Mouse (Mus musculus) spleen, postnatal 4 days (tissue): ENCODE data around the gene Cpb1.
A peak's percentile ranks its signal among the peaks of the same experiment; 100 is the strongest.

Source experiments
- DNase-seq, 2 experiments: peaks; one replicate each; pipeline ENCODE4 v3.0.0; 2022; ENCODE audit warnings: low spot score in 2 of 2

Gene Cpb1

DNA sequence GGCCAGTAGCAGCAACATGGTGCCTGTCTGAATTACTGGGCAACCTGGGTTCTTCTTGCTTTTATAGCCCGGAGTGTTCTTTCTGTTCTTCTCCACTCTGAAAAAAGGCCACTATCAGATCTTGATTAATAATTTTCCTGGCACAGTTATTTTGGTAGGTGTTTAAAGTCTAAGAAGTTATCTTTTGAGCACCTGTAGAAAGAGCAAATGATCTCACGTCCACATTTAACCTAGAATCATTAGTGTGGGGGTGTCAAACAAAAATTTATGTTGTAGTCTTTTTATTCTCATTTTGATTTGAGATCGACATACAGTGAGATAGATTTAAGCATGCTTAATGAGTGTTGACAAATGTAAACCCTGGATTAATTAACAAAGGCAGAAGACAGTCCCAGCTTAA is at the start of gene Cpb1:
Gene Cpb1, minus strand, starts transcription at position 101 of the 400 bp plus-strand sequence.
- no peak for DNase-seq

DNA sequence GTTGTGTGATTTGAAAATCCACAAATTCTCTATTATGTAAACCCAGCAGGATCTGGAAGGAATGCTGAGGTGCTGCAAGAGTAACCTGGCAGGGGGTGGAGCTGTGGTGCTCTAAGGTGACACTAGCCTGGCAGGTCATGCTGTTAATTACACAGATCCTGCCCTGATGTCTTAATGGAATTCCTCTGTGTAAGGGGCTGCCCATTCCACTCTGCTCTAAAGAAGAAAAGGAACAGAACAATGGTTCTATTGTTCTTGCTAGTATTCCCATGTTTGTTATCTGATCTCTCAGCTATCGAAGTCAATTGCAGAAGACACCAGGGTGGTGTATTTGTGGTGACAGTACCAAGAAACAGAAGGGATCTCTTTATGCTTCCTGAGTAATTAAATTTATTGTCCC is 41.7 kb upstream of the Cpb1 start:
- DNase-seq = no peak

DNA sequence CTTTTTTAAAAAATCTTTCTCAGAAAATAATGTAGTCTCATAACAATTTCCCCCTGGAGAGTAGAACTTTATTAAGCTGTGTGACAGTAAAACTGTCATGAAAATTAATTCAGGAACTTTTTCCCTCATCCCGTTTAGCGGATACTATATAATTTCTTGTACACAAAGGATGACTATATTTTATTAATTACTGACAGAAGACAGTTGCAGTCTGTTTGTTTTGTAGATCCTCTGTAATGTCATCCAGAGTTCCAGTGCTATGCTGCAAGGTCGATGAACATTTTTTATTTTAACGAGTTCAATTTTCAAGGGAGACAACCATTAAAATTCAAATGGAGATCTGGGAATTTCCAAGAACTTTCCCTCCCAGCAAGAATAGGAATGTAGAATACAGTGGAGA is 33.6 kb upstream of the Cpb1 start:
- no peak for DNase-seq

DNA sequence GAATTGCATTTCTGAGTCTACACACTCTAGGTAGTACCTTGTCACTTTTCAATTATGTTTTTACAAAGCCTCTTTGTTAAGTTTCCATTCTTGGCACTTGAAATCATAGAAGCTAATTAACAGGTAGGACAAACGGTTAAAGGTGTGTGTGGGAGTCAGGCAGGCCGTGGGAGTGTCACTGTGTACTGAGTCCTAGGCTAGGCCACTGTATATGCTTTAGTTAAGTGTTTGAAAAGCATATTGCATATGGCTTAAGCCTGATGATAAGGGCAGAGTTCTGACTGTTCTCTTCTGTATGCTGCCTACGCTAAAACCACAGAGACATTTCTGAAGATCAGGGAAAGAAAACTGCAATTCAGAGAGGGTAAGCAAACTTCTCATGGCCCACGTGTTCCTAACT is 31.7 kb upstream of the Cpb1 start:
- no peak for DNase-seq

DNA sequence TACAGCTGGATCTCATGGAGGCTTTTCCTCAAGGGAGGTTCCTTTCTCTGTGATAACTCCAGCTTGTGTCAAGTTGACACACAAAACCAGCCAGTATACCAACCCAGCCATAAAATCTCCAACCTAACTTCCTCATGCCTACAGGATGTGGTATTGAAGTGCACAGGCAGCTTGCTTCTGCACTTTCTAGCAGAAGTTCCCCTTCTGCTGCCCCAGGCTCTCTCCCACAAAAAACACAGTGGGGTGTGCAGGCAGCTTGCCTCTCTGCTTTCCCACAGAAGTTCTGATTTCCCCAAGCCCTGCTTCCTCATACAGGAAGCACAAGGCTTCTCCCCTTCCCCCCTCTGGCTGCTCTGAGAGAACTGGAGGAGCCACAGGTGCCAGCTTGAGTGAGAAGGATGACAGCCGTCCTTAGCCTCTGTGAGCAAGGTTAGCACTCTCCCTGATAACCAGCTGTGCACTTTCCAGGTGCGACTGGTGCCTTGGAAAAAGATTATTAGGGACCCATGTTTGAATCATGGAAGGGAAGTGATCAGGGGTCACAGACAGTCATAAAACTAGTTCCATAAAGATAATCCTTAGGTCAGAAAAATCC is 29.3 kb upstream of the Cpb1 start:
- DNase-seq = no peak

DNA sequence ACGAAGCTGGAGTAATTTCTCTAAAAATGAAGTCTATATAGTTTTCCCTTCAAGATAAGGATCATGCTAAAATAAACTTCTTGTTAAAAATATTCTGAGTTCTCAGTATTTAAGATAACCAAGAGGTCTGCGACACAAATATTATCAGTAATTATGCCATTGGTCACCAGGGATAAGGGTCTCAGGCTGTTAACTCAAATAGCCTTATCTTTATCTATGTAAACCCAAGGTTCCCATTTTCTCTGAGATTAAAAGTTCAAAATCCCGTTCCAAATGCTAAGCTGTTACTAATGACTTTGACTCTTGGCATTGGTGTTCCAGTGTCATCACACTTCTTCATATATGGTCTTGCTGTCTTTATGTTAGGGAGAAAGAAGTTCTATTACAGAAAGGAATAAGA is 20.0 kb upstream of the Cpb1 start:
- no peak for DNase-seq

DNA sequence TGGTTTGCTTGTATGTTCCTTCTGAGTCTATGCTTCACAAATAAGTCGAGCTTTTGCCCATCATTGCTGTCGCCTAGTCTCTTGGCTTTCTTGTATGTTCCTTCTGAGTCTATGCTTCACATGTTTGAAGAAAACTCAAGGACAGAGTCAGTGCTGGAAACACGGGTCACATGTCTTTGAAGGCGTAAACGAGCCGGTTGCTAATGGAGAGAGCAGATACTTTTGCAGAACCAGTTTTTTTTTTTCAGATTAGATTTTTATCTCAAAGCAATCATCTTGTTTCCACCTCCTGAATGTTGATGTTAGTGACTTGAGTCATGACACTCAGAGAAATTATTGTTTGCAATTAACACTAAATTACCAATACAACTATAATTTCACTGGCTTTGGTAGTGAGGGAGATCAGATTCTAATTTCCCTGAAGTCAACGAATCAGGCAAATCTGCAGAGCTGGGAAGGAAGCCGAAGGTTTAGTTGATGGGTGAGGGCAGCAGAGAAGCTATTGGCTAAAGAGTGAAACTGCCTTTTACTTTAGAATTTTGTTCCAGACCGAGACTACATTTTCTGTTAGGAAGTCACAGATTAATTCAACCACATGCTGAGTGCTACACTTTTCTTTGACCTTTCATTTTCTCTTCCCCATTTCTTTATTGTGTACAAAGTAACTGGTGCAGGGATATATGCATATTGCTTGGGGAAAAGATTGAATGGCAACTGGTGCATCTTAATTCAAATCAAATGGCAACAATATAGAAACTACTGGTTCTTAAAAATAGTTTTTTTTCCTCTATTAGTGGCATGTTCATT is 19.2 kb upstream of the Cpb1 start:
- no peak for DNase-seq

DNA sequence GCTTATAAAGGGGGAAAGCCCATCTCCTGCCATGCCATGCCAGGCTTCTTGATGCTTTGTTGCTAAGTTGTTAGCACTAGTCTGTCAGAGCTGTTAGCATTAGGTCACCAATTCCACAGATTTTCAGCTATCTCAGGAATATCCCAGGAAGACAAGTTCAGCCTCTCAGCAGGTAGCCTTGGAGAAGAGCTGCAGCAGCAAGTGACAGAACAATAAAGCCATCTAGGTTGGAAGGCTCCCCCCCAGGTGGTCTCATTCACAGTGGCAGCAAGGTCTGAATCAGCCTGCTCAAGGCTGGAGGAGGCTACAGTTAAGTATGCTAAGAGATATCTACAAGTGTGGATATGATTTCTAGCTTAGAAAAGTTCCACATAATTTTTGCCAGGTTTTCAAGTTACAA is 15.8 kb upstream of the Cpb1 start:
- no peak for DNase-seq

DNA sequence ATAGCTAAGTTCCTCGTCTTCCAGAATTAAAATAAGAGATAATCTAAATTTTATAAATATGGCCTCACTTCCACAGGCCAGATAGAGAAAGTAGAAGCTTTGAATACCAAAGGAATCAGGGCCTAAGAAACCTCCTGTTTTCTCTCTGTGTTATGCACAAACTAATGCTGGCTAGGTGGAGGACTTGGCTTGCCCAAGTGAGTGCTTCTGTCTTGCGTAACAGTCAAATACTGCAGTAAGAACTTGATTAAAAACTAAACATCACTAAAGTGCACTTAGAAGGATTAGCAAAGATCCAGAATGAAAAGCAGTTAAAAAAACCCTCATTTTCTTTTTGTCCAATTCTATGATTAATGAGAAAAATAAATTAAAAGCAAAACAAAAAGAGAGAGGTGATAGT is 13.2 kb upstream of the Cpb1 start:
- DNase-seq = no peak

DNA sequence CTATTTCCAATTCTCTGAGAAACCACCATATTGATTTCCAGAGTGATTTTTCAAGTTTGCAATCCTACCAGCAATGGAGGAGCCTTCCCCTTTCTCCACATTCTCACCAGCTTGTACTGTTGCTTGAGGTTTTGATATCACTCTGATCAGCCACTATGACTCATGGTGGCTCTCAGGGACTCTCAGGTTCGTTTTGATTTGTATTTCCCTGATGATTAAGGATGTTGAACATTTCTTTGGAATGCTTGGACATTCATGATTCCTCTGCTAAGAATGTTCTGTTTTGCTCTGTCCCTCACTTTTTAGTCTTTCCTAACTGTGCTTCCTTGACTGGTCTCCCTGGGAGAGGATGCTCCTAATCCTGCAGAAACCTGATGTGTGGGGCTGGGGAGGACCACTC is 6.3 kb upstream of the Cpb1 start:
- DNase-seq = no peak

DNA sequence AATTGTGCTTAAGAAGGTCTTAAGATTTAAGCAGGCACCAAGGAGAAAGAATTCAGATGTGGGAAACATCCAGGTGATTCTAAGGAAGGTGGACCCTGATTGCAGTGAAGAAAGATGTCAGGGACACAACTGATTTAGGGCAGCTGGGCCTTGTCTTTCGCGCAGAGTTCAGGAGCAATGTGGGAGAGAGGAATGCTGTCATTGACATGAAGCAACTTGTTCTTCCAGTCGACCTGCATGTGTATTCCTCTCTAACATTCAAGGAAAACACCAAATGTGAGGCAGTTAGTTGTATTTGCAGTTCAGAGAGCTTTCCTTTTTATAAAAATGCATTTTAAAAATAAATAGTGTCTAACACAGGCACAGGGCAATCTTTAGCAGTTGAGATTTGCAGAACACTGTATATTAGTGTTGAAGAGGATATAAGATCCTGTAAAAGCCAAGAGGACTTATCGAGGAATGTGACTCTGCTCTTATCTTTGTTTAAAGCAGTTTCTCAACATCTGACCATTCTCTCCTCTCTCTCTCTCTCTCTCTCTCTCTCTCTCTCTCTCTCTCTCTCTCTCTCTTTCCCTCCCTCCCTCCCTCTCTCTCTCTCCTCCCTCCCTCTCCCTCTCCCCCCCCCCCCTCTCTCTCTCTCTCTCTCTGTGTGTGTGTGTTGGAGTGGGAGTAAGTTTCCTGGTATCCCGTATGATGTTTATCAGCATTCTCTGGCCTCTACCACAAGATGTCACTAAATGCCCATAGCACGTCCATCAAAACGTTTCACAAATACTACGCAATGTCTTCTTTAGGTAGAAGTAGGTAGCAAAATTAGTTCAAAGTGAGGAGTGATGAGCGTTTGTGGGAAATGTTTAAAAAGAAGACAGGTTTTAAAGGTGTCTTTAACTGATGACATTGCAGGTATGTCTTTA is 20.7 kb downstream of the Cpb1 start:
- no peak for DNase-seq

DNA sequence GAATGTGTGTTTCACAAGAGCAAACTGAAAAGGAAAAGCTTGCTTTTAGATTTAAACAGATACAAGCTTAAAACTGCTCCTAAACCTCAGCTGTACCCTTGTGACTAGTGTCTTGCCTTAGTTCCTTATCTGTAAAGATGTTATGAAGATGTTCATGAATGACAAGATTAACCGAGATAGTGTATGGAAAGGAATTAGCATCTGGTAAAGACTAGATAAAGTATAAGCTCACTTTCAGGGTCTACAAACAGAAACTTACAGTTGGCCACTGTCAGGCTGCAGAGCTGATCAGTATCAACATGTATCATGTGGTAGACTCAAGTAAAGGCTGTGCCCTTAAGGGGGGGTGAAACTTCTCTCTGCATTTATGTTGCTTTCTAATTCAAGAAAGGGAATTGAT is 31.6 kb downstream of the Cpb1 start:
- no peak for DNase-seq

DNA sequence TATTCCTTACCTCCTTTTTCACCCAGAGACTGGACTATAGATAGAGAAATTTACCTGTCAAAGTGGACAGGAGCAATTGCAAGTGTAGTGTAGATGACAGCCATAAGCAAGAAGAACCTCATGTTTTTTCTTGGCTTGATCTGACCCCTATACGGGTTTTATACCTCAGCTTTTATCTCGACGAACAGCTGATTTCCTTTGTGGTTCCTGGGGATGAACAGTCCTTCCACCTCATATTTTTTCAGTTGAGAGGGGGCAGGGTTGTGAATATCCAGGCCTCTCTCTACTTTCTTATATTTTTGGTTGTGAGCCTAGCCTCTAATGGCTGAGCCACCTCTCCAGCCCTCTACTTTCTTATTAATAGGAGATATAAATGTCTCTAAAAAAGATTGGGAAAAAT is 33.5 kb downstream of the Cpb1 start, which contains the start of gene Cpa3:
Gene Cpa3, minus strand, starts transcription at position 132 of the 400 bp plus-strand sequence.
- no peak for DNase-seq

DNA sequence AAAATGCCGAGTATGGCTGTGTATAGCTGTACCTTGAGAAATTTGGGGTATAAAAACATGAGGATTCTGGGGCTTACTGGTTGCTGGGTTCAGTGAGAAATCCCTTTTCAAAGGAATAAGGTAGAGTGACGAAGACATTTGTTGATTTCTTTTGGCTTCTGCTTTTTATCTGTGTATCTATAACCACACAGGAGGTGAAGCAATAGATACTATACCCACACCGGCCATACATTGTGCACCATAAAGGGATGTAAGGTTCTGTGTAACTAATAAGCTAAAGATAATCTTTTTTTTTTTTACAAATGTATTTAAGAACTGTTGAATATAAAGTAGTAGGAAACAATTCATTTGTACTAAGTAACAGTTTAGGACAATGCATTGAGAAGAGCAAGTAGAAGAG is 35.8 kb downstream of the Cpb1 start:
- DNase-seq = no peak

DNA sequence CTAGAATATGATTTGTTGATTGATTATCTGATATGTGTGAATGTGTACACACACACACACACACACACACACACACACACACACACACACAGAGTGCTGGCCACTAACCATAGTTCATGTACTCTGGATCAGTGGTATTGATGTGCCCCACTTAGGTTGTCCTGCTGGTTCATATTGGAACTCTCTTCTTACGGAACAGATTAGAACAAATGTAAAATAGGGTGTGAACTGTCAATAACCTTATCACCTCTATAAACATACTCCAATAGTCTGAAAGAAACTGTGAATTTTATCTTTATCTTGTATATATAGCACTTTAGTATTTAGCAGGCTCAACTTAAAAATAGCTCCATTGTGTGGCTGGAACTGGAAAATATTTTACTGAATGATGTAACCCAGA is 38.6 kb downstream of the Cpb1 start:
- no peak for DNase-seq

DNA sequence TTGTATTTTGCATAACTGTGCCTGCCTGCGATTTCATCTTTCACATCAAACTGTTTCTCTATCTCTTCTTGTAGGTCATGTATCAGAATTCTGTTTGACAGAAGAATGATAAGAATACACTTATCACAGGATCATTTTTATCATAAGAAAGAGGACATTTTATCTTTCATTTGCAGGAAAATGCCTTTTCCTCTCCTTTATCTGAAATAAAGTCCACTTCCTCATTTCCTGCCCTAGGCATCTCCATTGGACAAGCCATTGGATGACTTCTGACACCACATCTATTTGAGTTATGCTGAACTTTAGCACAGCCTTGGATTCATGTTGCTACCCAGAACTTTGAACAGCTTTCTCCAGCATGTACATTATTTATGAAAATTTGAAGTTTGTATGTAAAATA is 46.5 kb downstream of the Cpb1 start:
- no peak for DNase-seq

DNA sequence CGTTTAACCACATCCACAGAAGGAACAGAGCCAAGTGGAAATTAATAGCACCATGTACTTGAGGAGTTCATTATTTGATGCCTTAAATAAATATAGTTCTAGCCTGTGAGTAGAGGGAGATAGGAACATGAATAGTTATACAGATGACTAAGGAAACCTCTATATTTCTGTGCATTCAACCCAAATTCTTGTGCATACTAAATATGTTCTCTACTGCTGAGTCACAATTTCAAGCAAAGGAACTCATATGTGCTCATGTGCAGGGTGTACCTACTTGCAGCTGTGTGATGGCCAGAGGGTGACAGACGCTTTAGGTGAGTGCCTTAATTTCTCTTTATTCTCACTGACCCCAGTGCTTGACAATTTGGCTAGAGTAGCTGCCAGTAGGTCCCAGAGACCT is 50.1 kb downstream of the Cpb1 start:
- DNase-seq = no peak

DNA sequence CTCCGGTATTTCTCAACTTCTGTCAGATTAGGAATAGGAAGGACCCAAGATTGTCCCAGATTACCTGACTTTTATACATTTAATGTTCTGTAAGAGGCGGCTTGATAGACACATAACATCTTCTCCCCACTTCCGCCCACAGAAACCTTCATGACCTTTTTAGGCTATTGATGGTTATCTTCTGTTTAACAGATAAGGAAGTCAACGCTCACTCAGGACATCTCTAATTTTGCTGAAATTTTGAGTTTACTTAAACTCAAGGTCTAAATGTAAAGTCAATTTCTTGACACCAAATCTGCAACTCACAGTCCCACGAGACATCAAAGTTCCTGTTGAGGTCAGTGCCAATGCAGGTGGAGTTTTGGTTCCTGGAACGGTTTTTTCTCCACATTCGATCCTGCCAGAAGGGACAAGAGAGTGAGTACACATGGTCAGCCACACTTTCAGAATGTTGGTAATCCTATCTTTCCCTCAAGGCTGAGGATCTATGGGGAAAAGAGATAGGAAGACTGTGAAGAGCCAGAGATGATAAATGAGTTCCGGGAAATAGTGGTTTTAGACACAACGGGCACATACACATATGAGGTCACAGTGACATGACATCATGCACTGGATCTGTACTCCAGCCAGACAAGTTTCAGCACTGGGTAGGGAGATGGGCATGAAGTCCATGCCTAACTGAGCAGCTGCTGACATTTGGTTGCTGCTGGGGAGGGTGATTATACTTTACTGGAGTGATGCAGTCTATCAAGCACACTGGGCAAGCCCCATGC is 52.4 kb downstream of the Cpb1 start:
- no peak for DNase-seq

DNA sequence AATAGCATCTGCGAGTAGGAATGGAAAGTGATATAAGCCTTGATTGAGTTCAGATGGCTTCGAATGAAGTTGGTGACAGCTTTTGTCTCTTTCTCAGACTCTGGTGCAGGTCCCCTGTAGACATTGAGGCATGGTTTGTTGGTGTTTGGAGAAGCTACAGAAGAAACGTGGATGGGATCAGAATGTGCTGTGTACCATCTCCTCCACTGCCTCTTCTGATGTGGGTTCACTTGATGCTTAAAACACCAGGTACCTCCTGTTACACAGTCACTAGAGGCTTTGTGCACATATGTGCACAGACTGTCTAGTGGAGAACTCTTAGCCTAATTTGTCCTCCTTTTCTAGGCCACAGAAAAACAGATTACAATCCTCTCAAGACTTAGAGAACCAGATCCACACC is 53.4 kb downstream of the Cpb1 start:
- no peak for DNase-seq

DNA sequence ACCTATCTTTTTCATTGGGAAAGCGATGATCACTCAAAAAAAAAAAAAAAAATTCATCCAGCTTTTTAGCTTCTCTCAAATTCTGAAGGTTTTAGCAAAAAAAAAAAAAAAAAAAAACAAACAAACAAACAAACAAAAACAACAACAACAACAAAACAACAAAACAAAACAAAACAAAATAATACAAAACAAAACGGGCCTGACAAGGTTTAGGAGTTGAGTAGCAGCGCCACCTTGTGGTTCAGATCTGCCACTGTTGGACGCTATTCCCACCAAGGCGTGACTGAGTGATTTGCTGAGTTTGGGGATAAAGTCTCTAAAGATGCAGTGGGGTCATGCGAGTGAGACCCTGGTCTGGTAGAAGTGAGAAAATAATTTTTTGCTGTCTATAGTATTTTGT is 76.7 kb downstream of the Cpb1 start:
- DNase-seq = peak; percentile 31 to 78
